Mouse (Mus musculus): Measurements from ENCODE around the gene Ciao2b. TPM values are rescaled to one million over a fixed set of nuclear protein-coding genes. Genes with fewer than 3 reads are reported as not detected.

Gene Ciao2b
- total and polyA plus RNA-seq, 2 experiments from 2014 or later, result 61.9 to 108 TPM

DNA sequence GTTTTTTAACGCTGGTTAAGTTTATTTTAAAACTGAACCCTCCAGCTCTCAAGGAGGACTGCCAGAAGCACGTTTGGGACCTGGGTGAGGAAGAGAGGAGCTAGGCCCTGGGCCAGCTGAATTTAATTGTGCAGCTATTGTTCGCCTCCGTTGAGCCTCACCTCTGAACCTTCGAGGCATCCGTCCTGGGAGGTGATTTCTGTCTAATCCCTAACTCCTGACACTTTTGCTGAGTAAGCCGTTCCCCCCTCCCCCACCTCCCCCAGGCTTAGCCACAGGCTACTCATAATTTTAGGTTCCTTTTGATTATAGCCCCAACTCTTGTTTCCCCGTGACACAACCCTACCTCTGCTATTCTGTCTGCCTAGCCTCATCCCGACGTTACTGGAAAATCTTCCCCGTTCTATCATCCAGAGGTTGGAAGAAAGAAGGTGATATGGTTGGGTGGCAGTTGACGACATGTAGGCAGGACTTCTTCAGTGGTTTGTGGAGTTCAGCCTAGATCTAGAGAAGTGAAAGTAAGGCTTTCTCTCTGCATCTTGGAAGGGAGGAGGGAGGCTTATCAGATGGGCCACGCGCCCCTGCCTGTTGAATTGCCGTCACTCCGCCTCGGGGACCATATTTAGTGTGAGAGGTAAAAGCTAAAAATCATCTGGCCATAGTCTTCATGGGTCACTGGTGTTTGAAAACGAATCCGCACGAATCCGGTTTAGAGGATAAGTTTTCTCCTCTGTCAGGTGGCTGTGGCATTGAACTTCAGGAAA is 45.8 kb downstream of the Ciao2b start:
- WGBS, result 85% methylated on average over 21 of the region's 21 CpGs
- Histone ChIP-seq H3K4me2 (ENCODE audit: low read depth) (no peak overlapping the region), H3K36me3 (ENCODE audit: insufficient read depth) (peaks cover 21% of the 10 kb centered on the region), H3K27me3 (ENCODE audit: insufficient read depth, low read length) (no peaks in the 10 kb centered on the region), H3K4me1 (ENCODE audit: insufficient read depth) (peaks cover 4% of the 10 kb centered on the region), H3K4me3 (ENCODE audit: low read depth, low read length) (no peak overlapping the region), H3K9me3 (ENCODE audit: low read length) (no peaks in the 10 kb centered on the region), H3K9ac (no peak overlapping the region), H3K27ac (ENCODE audit: low read depth, low read length) (no peak overlapping the region)
- DNase-seq (no peak), ATAC-seq (no peak)
- no peak for TF ChIP-seq CTCF (IDR thresholded peaks at IDR 0.05; ENCODE audit: low read depth)

DNA sequence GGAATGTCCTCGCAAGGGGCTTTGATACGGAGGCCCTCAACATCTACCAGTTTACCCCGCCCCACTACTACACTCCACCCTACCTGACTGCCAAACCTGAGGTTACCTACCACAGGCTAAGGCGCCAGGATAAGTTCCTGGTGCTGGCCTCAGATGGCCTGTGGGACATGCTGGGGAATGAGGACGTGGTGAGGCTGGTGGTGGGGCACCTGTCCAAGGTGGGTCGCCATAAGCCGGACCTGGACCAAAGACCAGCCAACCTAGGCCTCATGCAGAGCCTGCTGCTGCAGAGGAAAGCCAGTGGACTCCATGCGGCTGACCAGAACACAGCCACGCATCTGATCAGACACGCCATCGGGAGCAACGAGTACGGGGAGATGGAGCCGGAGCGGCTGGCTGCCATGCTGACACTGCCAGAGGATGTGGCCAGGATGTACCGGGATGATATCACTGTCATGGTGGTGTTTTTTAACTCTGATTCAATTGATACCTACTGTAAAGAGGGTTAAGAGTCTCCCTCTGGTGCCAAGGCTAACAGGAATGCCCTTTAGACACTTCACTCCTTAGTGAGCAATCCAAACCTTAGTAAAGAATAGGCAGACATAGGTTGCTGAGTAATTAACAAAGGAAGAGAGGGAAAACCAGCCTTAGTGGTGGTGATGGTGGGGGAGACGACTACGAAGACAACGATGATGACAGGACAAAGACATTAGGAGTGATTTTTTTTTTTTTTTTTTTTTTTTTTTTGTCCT is 47.0 kb downstream of the Ciao2b start:
- 96% methylated on average over 19 of the region's 19 CpGs for WGBS
- H3K4me2 ChIP-seq (ENCODE audit: low read depth), result no peak overlapping the region
- no peaks in the 10 kb centered on the region for H3K9me3 ChIP-seq (ENCODE audit: low read length)
- H3K9ac ChIP-seq, result no peak overlapping the region
- no peak for DNase-seq
- H3K4me3 ChIP-seq (ENCODE audit: low read depth, low read length), result no peak overlapping the region
- no peak overlapping the region for H3K27ac ChIP-seq (ENCODE audit: low read depth, low read length)
- peaks cover 4% of the 10 kb centered on the region for H3K4me1 ChIP-seq (ENCODE audit: insufficient read depth)
- H3K36me3 ChIP-seq (ENCODE audit: insufficient read depth), result peaks cover 21% of the 10 kb centered on the region
- no peak for ATAC-seq
- H3K27me3 ChIP-seq (ENCODE audit: insufficient read depth, low read length), result no peaks in the 10 kb centered on the region
- TF ChIP-seq CTCF (IDR thresholded peaks at IDR 0.05; ENCODE audit: low read depth), result no peak

DNA sequence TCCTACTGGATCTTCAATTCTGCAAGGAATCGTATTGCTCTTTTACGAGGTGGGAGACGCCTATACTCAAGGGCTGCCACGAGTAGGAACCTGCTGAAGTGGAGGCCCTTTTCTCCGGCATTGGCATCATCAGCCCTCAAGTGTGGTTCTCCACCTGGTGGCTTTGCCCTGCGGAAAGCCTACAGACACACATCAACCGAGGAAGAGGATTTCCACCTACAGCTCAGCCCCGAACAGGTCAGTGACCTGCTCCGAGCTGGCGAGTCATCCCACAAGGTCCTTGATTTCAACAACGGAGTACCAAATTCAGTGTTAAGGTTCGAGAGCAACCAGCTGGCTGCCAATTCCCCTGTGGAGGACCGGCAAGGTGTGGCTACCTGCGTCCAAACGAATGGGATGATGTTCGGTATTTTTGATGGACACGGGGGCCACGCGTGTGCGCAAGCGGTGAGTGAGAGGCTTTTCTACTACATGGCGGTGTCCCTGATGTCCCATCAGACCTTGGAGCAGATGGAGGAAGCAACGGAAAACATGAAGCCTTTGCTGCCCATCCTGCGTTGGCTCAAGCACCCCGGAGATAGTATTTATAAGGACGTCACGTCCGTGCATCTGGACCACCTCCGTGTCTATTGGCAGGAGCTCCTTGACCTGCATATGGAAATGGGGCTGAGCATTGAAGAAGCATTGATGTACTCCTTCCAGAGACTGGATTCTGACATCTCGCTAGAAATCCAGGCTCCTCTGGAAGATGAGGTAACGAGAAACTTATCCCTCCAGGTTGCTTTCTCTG is 48.0 kb downstream of the Ciao2b start:
- Histone ChIP-seq H3K4me2 (ENCODE audit: low read depth) (no peak overlapping the region), H3K36me3 (ENCODE audit: insufficient read depth) (peaks cover 21% of the 10 kb centered on the region), H3K27ac (ENCODE audit: low read depth, low read length) (no peak overlapping the region), H3K4me1 (ENCODE audit: insufficient read depth) (peaks cover 4% of the 10 kb centered on the region), H3K4me3 (ENCODE audit: low read depth, low read length) (no peak overlapping the region), H3K9ac (no peak overlapping the region), H3K27me3 (ENCODE audit: insufficient read depth, low read length) (no peaks in the 10 kb centered on the region), H3K9me3 (ENCODE audit: low read length) (no peaks in the 10 kb centered on the region)
- WGBS, result 96% methylated on average over 31 of the region's 31 CpGs
- no peak for ATAC-seq
- TF ChIP-seq CTCF (IDR thresholded peaks at IDR 0.05; ENCODE audit: low read depth), result no peak
- no peak for DNase-seq

DNA sequence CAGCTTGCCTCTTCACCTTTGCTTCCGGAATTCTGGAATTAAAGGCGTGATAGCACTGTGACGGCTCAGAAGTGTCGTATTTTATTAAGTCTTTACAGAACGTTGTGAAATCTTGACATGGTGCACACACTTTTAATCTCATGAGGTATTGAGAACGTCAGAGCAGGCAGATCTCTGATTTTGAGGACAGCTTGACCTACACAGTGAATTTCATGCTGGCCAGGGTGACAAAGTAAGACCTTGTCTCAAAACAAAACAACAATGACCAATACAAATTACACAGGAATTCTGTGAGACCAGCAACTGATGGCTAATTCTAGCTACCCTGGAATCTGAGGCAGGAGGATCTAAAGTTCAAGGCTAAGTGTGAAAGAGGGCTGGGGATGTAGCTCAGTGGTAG is 49.2 kb downstream of the Ciao2b start:
- Histone ChIP-seq H3K27ac (ENCODE audit: low read depth, low read length) (no peak overlapping the region), H3K4me1 (ENCODE audit: insufficient read depth) (peaks cover 4% of the 10 kb centered on the region), H3K36me3 (ENCODE audit: insufficient read depth) (peaks cover 21% of the 10 kb centered on the region), H3K27me3 (ENCODE audit: insufficient read depth, low read length) (no peaks in the 10 kb centered on the region), H3K9me3 (ENCODE audit: low read length) (no peaks in the 10 kb centered on the region), H3K9ac (no peak overlapping the region), H3K4me3 (ENCODE audit: low read depth, low read length) (no peak overlapping the region), H3K4me2 (ENCODE audit: low read depth) (0 out of 2 replicates have a peak overlapping the region, but pooled peaks have one; percentile 90)
- 74% methylated on average over 6 of the region's 6 CpGs for WGBS
- ATAC-seq (no peak), DNase-seq (no peak)
- no peak for TF ChIP-seq CTCF (IDR thresholded peaks at IDR 0.05; ENCODE audit: low read depth)

DNA sequence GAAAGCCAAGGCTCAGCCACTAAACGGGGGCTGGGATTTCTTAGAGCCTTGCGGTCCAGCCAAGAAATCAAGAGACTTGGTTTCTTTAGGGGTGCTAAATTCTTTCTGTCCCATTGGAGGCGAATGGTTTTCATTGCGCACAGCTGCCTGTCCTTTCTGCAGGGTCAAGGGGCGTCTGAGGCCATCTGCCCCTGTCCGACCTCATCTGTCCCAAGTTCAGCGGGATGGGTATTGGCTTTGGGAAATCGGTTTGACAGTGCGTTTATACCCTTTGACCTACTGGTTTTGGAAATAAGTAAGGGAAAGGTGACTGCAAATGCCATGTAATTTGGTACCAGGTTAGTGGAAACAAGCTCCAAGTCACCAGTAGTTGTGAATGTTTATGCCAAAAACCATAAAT is 49.9 kb downstream of the Ciao2b start:
- Histone ChIP-seq H3K4me2 (ENCODE audit: low read depth) (peak overlapping the region; percentile 90), H3K9me3 (ENCODE audit: low read length) (no peaks in the 10 kb centered on the region), H3K27me3 (ENCODE audit: insufficient read depth, low read length) (no peaks in the 10 kb centered on the region), H3K36me3 (ENCODE audit: insufficient read depth) (peaks cover 21% of the 10 kb centered on the region), H3K9ac (peak overlapping the region; percentile 74), H3K4me1 (ENCODE audit: insufficient read depth) (peaks cover 4% of the 10 kb centered on the region), H3K27ac (ENCODE audit: low read depth, low read length) (peak overlapping the region; percentile 84), H3K4me3 (ENCODE audit: low read depth, low read length) (peak overlapping the region; percentile 79)
- DNase-seq, result no peak
- TF ChIP-seq CTCF (IDR thresholded peaks at IDR 0.05; ENCODE audit: low read depth), result no peak
- no peak for ATAC-seq
- WGBS, result 4% methylated on average over 9 of the region's 9 CpGs

DNA sequence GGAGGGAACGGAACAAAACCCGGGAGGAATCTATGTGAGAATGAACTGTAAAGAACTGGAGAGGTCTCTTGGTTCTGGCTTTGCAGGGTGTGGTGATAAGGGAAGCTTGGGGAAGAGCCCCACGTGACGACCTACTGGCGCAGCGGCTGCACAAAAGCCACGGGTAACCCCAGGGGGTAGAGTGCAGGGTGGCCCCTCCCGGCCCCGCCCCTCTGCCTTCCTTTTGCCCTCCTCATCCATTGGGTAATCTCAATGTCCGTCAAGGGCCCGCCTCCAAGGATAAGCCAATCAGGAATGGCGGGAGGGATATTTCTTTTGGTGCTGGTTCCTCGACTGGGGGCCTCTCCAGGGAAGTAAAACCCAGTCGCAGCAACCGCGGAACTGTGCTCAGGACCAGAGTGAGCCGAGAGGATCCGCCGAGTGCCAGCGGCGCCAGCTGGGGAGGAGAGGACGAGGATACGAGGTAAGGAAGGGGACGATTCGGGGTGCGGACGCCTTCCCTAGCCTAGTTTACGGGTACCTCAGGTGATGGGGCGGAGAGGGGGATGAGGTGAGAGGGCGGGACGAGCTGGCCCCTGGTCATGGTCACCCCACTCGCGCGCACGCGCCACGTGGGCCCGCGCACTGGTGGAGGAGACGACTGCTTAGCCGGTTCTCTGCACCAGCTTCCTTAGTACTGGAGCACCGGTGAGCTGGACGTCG is 50.5 kb downstream of the Ciao2b start, which contains the start of gene Pdp2:
TSS of gene Pdp2 (plus strand) at position 319 of the 702 bp plus-strand sequence.
- no peaks in the 10 kb centered on the region for H3K27me3 ChIP-seq (ENCODE audit: insufficient read depth, low read length)
- H3K9ac ChIP-seq, result peak within 1 kb of the TSS; percentile 74
- DNase-seq, result peak; percentile 95
- ATAC-seq, result peak; percentile 99
- 1% methylated on average over 44 of the region's 44 CpGs for WGBS
- peak within 1 kb of the TSS; percentile 90 for H3K4me2 ChIP-seq (ENCODE audit: low read depth)
- H3K4me1 ChIP-seq (ENCODE audit: insufficient read depth), result peaks cover 4% of the 10 kb centered on the region
- H3K36me3 ChIP-seq (ENCODE audit: insufficient read depth), result peaks cover 21% of the 10 kb centered on the region
- peak within 1 kb of the TSS; percentile 79 for H3K4me3 ChIP-seq (ENCODE audit: low read depth, low read length)
- H3K9me3 ChIP-seq (ENCODE audit: low read length), result no peaks in the 10 kb centered on the region
- H3K27ac ChIP-seq (ENCODE audit: low read depth, low read length), result peak within 1 kb of the TSS; percentile 84
- TF ChIP-seq CTCF (IDR thresholded peaks at IDR 0.05; ENCODE audit: low read depth), result no peak

Data from forebrain, postnatal 0 days (tissue).